Mouse (Mus musculus): Measurements from ENCODE around the gene Slc4a1.

GRCm38 (mm10) chr11:102371926-102372685 is 6.1 kb upstream of the Slc4a1 start:
- TF ChIP-seq POLR2A (IDR thresholded peaks at IDR 0.05; ENCODE audit: extremely low read depth, insufficient read depth, low read length) (no peak), CTCF (IDR thresholded peaks at IDR 0.05; ENCODE audit: low read depth, low read length) (no peak)

Measured in liver, adult 2 months (tissue).